Mouse (Mus musculus): ENCODE data around the gene Nutf2-ps1. TPM values are rescaled to one million over a fixed set of nuclear protein-coding genes. Genes with fewer than 3 reads are reported as not detected.
A peak's percentile ranks its signal among the peaks of the same experiment; 100 is the strongest.

Nutf2-ps1 gene
- total and polyA plus RNA-seq, 2 experiments from 2014 or later = 94.6 to 160 TPM

DNA sequence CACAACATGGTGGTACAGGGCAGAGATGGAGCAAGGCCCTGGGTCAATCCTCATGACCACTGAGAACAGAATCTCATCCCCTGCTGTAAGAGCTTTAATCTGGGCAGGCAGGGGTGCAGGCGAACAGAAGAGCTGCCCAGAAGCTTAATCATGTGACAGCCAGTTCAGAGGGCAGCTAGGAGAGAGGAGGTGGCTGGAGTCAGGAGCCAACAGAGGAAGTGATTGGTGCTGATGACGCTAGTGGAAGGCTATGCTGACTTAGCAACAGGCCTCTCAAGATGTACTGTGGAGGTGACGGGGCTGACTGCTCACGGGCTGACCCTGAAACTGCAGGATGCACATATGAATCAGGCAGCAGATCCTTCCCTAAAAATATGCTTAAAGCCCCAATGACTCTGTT is 24.7 kb downstream of the Nutf2-ps1 start:
- Histone ChIP-seq H3K9me3 (ENCODE audit: low read length) (no peaks in the 10 kb centered on the region), H3K27ac (ENCODE audit: low read depth, low read length) (no peak overlapping the region), H3K27me3 (ENCODE audit: insufficient read depth, low read length) (no peaks in the 10 kb centered on the region), H3K4me3 (ENCODE audit: low read depth, low read length) (no peak overlapping the region), H3K9ac (replicated peaks; ENCODE audit: low read length, poor library complexity, severe bottlenecking) (no peak overlapping the region), H3K4me1 (ENCODE audit: insufficient read depth, low read length) (no peaks in the 10 kb centered on the region), H3K36me3 (ENCODE audit: insufficient read depth, low read length) (no peaks in the 10 kb centered on the region), H3K4me2 (ENCODE audit: low read depth, low read length, poor library complexity, severe bottlenecking) (no peak overlapping the region)
- DNase-seq (ENCODE audit: low spot score) (no peak), ATAC-seq (ENCODE audit: low FRiP score) (no peak)
- 48% methylated on average over 4 of the region's 4 CpGs for WGBS
- no peak for TF ChIP-seq CTCF (IDR thresholded peaks at IDR 0.05)

DNA sequence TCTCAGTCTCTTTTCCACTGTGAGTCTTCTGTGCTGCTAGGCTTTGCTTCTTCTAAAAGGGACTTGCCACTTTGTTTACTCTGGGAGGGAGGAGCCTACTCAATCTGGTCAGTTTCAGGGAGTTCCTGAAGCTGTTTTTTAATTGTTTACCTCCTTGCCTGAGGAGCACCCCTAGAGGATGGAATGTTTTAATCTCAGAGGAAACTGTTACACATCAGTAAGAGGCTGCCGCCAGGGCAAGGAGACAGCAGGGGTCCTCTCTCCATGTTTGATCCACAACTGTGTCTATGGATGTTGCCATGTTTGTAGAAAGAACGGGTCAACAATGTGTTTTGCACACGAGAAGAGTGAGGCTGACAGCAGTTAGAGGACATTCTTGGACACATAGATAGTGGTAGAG is 28.4 kb downstream of the Nutf2-ps1 start:
- no peaks in the 10 kb centered on the region for H3K9me3 ChIP-seq (ENCODE audit: low read length)
- H3K4me2 ChIP-seq (ENCODE audit: low read depth, low read length, poor library complexity, severe bottlenecking) = no peak overlapping the region
- 87% methylated on average over 3 of the region's 3 CpGs for WGBS
- no peak for DNase-seq (ENCODE audit: low spot score)
- no peaks in the 10 kb centered on the region for H3K4me1 ChIP-seq (ENCODE audit: insufficient read depth, low read length)
- H3K27ac ChIP-seq (ENCODE audit: low read depth, low read length) = no peak overlapping the region
- no peaks in the 10 kb centered on the region for H3K27me3 ChIP-seq (ENCODE audit: insufficient read depth, low read length)
- H3K9ac ChIP-seq (replicated peaks; ENCODE audit: low read length, poor library complexity, severe bottlenecking) = no peak overlapping the region
- no peaks in the 10 kb centered on the region for H3K36me3 ChIP-seq (ENCODE audit: insufficient read depth, low read length)
- no peak for TF ChIP-seq CTCF (IDR thresholded peaks at IDR 0.05)
- no peak for ATAC-seq (ENCODE audit: low FRiP score)
- H3K4me3 ChIP-seq (ENCODE audit: low read depth, low read length) = no peak overlapping the region

- DNase-seq (ENCODE audit: low spot score) = no peak
- no peak for TF ChIP-seq CTCF (IDR thresholded peaks at IDR 0.05)
- ATAC-seq (ENCODE audit: low FRiP score) = no peak
- 38% methylated on average over 20 of the region's 20 CpGs for WGBS
- Histone ChIP-seq H3K27me3 (ENCODE audit: insufficient read depth, low read length) (no peaks in the 10 kb centered on the region), H3K4me2 (ENCODE audit: low read depth, low read length, poor library complexity, severe bottlenecking) (0 out of 2 replicates have a peak overlapping the region, but pooled peaks have one; percentile 19), H3K9me3 (ENCODE audit: low read length) (no peaks in the 10 kb centered on the region), H3K4me1 (ENCODE audit: insufficient read depth, low read length) (no peaks in the 10 kb centered on the region), H3K9ac (replicated peaks; ENCODE audit: low read length, poor library complexity, severe bottlenecking) (no peak overlapping the region), H3K36me3 (ENCODE audit: insufficient read depth, low read length) (no peaks in the 10 kb centered on the region), H3K4me3 (ENCODE audit: low read depth, low read length) (no peak overlapping the region), H3K27ac (ENCODE audit: low read depth, low read length) (no peak overlapping the region)
These were observed 31.5 kb downstream of the Nutf2-ps1 start for GRCm38 (mm10) chr19:53557267-53557936.

DNA sequence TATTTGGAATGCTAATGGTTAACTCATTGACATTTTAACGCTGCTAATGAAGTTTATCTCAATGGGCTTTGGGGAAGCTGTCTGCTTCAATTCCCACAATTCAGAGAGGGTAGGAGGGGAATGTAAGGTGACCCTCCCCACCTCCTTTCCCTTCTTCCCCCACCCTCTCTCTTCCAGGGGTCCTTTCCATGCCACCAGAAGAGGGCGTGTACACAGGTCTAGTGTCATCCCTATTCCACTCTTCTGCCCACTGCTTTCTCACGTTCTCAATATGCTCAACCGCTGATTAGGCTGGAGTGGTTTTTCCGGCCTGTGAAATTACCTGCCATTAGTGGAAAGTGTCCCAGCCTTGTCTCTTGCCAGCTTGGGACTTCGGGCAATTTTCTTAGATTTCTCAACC is 32.0 kb downstream of the Nutf2-ps1 start:
- Histone ChIP-seq H3K4me2 (ENCODE audit: low read depth, low read length, poor library complexity, severe bottlenecking) (no peak overlapping the region), H3K9ac (replicated peaks; ENCODE audit: low read length, poor library complexity, severe bottlenecking) (no peak overlapping the region), H3K36me3 (ENCODE audit: insufficient read depth, low read length) (no peaks in the 10 kb centered on the region), H3K9me3 (ENCODE audit: low read length) (no peaks in the 10 kb centered on the region), H3K27ac (ENCODE audit: low read depth, low read length) (no peak overlapping the region), H3K4me1 (ENCODE audit: insufficient read depth, low read length) (no peaks in the 10 kb centered on the region), H3K27me3 (ENCODE audit: insufficient read depth, low read length) (no peaks in the 10 kb centered on the region), H3K4me3 (ENCODE audit: low read depth, low read length) (no peak overlapping the region)
- ATAC-seq (ENCODE audit: low FRiP score) (no peak), DNase-seq (ENCODE audit: low spot score) (no peak)
- 40% methylated on average over 6 of the region's 6 CpGs for WGBS
- TF ChIP-seq CTCF (IDR thresholded peaks at IDR 0.05) = 0 out of 2 replicates have a peak, but pooled peaks have one; percentile 4

GRCm38 (mm10) chr19:53554981-53555616 is 33.8 kb downstream of the Nutf2-ps1 start:
- TF ChIP-seq CTCF (IDR thresholded peaks at IDR 0.05) = no peak
- no peaks in the 10 kb centered on the region for H3K36me3 ChIP-seq (ENCODE audit: insufficient read depth, low read length)
- H3K9ac ChIP-seq (replicated peaks; ENCODE audit: low read length, poor library complexity, severe bottlenecking) = no peak overlapping the region
- WGBS = 77% methylated on average over 5 of the region's 5 CpGs
- no peak for ATAC-seq (ENCODE audit: low FRiP score)
- DNase-seq (ENCODE audit: low spot score) = no peak
- H3K4me1 ChIP-seq (ENCODE audit: insufficient read depth, low read length) = no peaks in the 10 kb centered on the region
- no peak overlapping the region for H3K4me2 ChIP-seq (ENCODE audit: low read depth, low read length, poor library complexity, severe bottlenecking)
- no peaks in the 10 kb centered on the region for H3K27me3 ChIP-seq (ENCODE audit: insufficient read depth, low read length)
- H3K27ac ChIP-seq (ENCODE audit: low read depth, low read length) = no peak overlapping the region
- no peak overlapping the region for H3K4me3 ChIP-seq (ENCODE audit: low read depth, low read length)
- no peaks in the 10 kb centered on the region for H3K9me3 ChIP-seq (ENCODE audit: low read length)

DNA sequence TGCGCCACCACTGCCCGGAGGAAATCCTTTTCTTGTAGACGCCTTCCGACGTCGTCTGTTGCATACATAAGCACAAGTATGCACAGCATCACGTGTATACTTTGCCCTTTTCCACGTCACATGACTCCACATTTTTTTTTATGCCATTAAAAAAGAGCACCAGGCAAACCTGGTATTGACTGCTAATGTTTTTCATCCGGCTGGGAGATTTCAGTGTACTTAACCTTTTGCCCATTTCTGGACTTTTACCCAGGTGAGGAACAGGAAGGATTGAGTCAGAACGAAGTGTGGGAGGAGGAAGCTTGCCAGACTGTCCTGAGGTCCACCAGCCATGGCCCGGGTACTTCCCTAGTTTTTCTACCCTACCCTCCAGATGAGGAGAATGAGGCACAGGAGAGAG is 34.5 kb downstream of the Nutf2-ps1 start:
- ATAC-seq (ENCODE audit: low FRiP score) = no peak
- Histone ChIP-seq H3K36me3 (ENCODE audit: insufficient read depth, low read length) (no peaks in the 10 kb centered on the region), H3K9me3 (ENCODE audit: low read length) (no peaks in the 10 kb centered on the region), H3K4me1 (ENCODE audit: insufficient read depth, low read length) (no peaks in the 10 kb centered on the region), H3K4me2 (ENCODE audit: low read depth, low read length, poor library complexity, severe bottlenecking) (no peak overlapping the region), H3K27ac (ENCODE audit: low read depth, low read length) (no peak overlapping the region), H3K4me3 (ENCODE audit: low read depth, low read length) (no peak overlapping the region), H3K27me3 (ENCODE audit: insufficient read depth, low read length) (no peaks in the 10 kb centered on the region), H3K9ac (replicated peaks; ENCODE audit: low read length, poor library complexity, severe bottlenecking) (no peak overlapping the region)
- 90% methylated on average over 11 of the region's 11 CpGs for WGBS
- no peak for DNase-seq (ENCODE audit: low spot score)
- TF ChIP-seq CTCF (IDR thresholded peaks at IDR 0.05) = no peak

All from midbrain, postnatal 0 days (tissue).